Mouse (Mus musculus): ENCODE measurements around the gene 4931414P19Rik.

DNA sequence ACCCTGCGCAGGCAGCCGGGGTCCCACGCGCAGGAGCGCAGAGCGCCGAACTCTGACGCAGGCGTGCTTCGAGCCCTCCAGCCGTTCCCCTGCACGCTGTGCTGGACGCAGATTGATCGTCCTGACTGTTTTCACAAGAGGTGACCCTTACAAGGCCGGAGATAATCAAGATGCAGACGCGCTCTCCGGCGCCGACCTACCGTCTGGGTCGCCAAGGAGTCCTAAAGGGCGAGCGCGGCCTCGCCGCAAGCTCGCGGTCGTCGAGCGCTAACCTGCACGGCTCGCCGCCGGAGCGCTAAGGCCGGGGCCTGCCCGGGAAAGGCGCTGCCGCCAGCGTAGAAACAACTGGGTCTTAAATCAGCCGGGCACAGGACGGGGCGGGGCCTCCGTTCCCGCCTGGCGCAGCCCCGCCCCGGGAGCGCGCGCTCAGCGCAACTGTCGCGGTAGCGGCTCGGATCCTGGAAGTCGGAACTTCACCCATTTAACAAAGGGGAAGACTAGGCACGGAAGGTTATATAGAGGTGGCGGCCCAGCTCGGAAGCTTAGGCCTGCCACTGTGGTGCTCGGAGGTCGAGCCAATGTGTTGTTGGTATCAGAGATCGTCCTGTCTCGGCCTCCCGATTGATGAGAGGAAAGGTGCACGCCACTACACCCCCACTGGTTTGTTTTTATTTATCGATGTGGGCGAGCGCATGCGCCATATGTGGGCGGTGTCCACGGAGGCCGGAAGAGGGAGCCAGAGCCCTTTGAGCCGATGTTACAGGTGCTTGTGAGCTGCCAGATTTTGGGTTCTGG is 51.6 kb downstream of the 4931414P19Rik start, which contains the start of gene Haus4:
- peak; percentile 69 for TF ChIP-seq CTCF (IDR thresholded peaks at IDR 0.05)
- peak; percentile 72 for TF ChIP-seq POLR2A (IDR thresholded peaks at IDR 0.05; ENCODE audit: insufficient read depth, low read depth, low read length)
- TF ChIP-seq EP300 (IDR thresholded peaks at IDR 0.05; ENCODE audit: insufficient read depth, low read depth, low read length), result 0 out of 2 replicates have a peak, but pooled peaks have one; percentile 31

Data from heart, adult 2 months (tissue).